Mouse (Mus musculus) spleen, adult 18-20 months (tissue): ENCODE results near the gene Gabbr2.

Experiments used
- DNase-seq, 2 experiments: peaks; one replicate each; pipeline ENCODE4 v3.0.0; 2022; ENCODE audit warnings: mixed read lengths in 2 of 2

Gabbr2 gene

DNA sequence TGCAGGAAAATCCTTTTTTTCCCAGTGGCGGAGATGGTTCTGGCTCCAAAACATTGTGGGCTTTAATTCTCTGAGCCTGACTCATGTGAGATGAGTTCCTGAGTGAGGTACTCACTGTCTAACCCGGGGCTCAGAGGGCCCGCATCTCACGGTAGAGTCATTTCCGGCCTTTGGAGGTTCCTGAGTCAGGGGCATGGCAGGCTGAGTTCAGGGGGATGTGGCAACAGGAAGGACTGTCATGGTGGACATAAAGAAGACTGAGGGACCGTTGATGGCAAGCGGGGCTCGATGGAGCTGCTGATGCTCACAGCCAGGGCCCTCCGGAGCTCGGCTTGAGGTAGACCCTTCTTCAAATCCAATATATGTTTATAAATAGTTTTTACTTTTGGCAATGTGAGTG, 288.5 kb downstream of the Gabbr2 start:
- DNase-seq: no peak

DNA sequence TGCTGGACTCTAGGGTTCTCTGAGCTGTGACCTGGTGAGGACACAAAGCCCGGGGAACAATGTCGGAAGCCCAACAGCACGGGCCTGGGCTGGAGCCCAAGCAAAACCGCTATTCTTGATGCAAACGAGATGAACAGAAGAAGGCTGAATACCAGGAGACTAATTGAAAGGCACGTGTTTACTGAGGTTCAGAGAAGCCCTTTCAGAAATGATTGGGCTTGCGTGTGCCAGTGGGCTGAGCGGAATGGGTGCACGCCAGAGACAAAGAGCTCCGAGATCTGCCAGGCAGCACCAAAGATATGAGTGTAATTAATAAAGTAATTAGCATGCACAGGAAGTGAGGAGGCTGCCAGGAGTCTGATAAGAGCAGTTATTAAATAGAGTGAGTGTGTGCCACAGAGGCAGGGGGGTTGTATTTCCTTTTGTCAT, 291.4 kb downstream of the Gabbr2 start:
- DNase-seq: no peak

DNA sequence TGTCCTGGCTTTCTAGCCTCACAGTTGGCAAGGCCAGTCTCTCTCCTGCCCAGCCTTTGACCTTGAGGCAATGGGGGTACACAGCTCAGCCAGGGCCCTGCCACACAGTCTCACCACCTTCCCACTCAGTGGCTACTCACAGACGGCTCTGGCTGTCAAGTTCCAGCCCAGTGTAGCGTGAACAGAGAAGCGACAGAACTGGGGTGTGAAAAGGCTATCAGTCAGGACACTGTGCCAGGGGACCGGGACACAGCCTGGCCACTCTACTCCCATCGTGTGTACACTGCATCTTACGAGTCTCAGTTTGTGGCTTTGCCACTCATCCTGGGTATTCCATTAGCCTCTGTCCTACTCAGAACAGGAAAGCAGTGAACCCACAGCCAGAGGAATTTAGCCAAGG, 295.2 kb downstream of the Gabbr2 start:
- DNase-seq: no peak

DNA sequence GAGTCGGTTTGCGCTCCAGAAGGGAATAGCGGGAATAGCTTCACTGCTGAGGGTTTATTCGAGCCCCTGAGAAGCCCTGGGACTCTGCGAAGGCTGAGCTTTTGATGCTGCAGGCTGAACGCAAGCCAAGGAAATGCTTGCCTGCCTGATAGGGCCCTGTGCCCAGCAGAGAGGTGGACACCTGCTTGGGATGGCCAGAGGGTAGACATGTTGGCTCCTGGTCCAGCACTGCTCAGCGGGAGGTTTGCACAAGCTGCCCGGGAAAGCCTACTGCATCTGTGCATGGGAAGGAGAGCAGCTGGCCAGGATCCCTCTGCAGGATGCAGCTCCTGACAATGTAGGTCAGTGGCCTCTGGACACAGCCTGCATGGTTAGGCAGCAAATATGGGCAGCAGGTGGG, 301.1 kb downstream of the Gabbr2 start:
- no peak for DNase-seq

DNA sequence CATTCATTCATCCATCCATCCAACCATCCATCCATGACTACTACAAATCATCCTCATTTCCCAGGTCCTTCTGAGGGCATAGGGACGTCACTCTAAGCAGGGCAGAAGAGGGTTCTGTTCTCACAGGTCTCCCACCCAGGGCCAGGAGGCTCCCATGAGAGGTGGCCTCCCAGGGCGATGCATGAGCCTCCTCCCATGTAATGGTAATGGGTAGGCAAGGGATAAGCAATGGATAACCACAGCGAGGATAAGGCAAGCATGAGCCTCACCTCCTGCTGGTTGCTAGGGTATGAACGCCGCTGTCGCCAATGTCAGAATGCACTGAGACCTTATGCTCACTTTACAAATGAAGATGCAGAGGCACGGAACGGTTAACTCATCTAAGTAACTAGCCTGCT, 301.7 kb downstream of the Gabbr2 start:
- DNase-seq: no peak

DNA sequence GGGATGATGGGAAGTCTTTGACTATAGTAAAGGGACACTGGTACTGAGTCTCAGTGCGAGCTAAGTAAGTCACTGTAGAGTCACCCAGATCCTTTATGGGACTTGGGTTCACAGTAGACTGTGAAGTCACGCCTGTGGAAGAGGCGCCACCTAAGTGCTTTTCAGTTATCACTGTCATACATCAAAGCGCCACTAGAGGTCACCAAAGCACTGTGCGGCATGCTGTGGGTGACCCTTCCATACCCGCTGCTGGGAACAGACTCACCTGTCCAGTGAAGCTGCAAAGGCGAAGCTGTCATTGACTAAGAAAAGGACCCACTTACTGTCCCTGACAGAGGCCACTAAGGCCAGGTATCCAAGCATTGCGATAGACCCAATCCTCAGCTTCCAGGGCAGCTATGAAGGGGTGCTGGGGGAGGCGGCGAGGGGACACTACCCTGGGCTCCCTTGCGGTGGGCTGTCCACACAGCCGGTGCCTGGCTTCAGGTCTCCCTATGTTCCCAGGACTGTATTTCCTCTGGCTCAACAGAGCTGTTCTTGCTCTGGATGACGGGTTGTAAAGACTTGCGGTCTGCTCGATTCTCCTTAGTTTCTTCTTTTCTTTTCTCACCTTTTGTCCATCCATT, 302.2 kb downstream of the Gabbr2 start:
- peak; percentile 12 to 71 for DNase-seq

DNA sequence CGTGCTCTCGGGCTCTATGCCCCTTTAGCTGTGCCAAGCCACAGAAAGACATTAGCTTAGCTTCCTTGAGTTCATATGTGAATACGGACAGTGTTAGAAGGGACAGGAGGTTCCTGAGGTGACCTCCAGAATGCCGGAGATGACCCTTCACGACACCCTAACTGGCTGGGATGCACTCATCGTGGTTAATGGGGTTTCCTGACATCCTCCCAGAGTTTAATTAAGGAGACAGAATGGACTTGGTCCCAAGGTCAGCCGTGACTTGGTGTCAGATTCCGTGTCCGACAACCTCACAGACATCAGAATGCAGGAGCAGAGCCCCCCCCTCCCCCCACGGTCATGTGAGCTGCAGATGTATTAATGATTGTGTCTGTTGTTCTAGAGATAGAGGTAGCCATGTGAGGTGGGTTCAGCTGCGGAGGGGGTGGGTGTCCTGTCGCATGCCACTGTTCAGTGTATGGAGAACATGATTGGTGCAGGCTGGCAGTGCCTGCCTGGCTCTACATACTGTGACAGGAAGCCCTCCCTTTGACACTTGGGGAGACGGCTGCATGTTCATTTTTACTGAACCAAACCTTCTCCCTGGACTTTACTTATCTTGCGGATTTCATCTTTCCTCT, 303.4 kb downstream of the Gabbr2 start:
- DNase-seq: no peak

DNA sequence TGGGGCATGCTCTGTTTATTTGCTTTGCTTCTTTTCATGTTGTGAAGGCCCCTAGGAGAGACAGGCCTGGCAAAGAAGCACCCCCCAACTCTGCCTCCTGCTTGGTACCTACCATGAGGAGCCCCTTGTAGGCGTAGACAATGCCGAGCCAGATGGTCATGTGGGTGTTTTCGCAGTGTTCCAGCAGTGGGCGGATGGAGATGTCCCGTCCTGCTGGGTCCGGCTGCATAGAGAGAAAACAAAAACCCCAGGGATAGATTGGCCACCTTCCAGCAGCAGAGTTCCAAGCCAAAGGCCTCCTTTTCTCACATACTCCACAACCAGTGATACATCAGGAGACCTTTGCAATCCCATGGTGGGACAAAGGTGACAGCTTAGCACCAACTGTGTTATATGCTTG, 307.5 kb downstream of the Gabbr2 start:
- DNase-seq: no peak

DNA sequence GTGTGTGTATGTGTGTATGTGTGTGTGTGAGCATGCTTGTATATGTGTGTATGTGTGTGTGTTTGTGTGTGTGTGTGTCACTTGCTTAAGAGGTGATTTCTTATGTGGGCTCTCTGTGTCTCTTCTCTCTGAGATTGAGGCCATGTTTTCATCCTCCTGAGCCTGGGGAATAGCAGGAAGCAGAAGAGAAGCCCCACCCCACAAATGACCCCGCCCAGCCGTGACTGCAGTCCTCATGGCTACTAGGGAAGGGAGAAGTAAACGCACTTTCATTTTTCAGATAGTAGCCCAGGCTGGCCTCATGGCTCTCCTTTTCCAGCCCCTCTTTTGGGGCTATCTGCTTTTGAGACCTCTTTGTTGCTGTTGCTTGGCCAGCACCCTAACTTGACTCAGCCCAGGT, 315.0 kb downstream of the Gabbr2 start:
- DNase-seq: no peak

DNA sequence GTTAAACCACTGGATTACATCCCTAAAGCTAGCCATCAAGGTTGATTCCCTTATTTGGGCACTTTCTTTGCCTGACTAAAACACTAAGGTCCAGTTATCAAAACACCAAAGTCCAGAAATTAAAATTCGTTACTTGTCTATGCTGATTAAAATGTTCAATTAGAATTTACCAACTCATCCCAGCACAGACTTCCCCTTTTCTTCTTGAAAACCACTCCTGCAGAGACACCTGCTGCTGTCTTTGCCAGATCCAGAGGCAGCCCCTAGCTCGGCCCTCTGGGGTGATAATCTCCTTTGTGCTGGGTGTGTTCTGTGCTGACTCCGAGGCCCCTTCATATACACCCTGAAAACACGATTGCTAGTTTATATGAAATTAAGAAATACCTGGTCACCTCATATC, 315.7 kb downstream of the Gabbr2 start:
- no peak for DNase-seq

DNA sequence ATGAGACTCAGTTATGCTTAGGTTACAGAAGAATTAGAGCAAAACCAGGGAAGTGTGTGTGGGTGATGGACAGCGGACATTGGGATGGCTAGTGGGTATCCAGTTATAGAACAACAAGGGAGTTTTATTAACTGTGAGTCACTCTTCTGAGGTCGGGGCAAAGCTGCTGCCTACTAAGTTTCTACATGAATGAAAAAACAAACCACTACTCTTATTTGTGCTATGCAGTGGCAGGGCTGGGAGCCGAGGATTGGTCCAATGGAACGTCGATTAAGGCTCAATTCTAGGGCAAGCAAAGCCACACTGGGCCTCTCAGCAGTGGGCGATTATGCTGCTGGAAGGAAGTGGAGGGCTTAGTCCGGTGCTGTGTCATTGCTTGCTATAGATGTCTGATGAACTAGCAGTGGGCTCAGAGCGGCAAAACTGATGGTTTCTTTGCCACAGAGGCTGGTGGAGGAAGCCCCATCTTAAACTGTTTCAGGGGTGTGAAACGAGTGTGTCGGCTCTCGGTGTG, 316.3 kb downstream of the Gabbr2 start:
- DNase-seq: no peak

DNA sequence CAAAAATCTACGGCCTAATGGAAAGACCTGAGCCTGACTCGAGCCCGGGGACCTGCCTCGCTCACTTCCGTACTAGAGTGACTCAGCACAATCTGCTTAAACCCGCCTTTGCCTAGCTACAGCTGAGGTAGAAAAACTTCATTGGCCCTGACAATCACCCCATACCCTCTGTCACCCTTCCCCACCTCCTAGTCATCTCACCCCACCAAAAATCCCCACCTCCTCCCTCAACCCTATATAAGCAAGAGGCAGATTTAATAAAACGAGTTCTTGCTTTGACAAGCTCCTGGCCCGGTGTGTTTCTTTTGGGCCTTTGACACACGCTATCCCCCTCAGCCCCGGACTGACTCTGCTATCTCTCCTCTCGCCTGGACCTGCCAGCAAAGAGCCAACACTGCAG, 323.1 kb downstream of the Gabbr2 start:
- DNase-seq: no peak

DNA sequence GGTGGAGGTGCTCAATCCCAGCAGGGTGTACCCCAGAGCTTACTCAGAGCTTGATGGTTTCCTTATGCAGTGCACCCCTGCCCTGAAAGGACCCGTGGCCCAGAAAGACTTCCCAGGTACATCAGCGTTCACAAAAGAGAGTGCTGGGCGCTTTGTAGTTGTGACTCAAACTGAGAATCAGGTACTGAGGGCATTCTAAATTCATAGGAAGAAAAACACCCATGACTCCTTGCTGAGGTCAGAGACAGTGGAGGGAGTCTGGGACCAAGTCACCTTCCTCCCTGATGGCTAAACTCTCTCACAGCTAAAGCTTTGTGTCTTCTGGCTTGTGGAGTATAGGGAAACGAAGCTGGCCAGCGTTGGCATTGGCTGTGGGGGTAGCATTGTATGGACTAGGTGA, 325.3 kb downstream of the Gabbr2 start:
- DNase-seq: no peak

DNA sequence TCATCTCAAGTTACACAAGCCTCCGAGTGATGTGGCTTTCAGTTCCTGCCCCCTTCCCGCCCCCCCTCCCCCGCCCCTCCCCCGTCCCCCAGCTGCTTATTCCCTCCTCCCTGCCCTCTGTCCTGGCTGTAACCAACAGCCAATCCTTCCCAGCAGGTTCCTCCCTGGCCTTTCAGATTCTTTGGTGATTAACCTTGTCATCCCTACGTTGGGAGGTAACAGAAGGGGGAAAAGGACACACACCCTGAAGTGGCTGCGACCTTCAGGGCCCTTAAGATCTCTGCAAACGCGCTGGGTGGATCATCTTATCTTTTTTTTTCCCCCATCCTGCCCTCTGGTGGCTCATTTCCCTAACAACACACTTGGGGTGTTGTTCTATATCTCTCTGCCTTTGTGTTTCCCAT, 326.3 kb downstream of the Gabbr2 start:
- DNase-seq: no peak

DNA sequence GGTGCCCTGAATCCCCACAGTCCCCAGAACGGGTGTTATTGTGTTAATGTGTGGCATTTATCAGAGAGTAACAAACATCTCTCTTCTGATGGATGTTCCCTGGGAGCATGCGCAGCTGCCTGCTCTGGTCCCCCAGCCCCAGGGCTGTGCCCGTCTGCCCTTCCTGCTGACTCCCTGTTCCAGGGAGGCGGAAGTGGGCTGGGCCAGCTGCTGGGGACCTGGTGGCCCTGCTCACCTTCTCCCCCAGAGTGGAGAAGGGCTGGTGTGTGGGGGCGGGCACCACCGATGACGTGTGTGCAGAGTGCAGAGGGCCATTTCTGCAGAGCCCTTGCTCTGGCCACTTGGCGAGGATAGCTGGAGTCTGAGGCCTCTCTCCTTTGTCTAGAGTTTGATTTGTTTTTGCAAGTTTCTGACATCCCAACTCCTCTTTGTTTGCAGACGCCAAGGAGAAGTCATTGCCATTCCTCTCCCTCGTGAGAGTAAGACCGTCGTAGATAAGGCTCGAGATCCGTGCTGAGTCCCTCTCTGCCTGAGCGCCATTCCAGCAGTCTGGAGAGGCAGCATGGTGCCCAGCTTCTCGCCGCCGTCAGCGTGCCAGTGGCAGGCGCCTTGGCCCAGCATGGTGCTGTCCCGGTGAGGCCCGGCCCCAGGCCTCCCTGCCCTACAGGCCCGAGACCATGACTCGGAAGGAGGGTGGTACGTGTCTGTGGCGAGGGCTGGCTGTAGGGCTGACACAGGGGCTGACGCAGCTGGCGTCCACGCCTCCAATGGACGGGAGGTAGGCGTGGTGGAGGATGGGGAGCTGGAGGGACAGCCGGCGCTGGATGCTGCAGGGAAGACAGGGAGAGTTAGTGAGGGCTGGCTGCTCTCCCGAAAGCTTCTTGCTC, 327.3 kb downstream of the Gabbr2 start:
- DNase-seq: no peak

DNA sequence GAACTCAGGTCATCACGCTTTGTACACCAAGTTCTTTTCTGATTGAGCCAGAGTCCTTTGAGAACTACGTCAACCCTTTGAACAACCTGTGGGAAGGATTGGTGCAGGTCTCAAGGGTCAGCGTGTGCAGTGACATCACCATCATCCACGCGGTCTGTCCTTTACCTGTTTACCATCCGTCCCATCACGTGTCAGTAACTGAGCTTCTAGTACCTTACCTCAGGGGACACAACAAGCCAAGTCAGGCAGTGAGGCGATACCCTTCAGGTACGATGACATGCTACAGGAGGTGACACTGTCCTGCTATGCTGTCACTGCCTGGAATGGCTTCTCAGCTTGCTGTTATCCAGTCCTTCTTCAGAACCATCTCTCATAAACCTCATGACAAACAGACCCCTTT, 330.2 kb downstream of the Gabbr2 start:
- DNase-seq: no peak

DNA sequence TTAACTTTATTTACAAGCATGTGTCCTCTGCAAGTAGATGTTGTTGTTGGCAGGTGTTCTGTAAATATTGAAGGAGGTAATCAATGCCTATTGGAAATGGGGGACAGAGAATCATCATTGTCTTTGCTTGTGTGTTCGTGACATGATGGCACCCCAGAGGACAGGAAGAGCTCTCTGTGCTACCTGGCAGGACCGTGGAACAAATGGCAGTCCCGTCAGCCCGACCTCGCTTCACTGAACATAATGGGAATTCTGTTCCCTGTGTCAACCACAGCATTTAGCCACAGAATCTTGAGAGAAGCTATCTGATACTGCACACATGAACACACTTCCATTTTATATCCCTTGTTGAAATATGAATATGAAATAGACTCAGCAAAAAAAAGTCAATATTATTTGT, 332.7 kb downstream of the Gabbr2 start:
- no peak for DNase-seq

DNA sequence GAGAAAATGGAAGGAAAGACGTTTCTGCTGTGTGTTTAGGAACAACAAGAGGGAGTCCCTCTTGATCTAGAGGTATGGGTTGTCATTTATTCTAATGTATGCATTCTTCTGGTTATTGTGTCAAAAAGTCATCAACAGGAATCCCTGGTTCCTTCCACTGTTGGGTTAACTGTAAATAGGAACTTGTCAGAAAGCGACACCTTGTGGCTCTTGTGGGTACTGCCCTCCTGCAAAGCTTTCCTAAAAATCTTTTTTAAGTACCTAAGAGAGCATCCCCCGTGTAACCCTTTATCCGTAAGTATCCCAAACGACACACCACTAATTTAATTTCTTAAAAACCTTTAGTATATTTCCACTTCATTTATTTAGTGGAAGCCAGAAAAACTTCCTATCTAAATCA, 334.6 kb downstream of the Gabbr2 start:
- DNase-seq: peak; percentile 37 to 80

DNA sequence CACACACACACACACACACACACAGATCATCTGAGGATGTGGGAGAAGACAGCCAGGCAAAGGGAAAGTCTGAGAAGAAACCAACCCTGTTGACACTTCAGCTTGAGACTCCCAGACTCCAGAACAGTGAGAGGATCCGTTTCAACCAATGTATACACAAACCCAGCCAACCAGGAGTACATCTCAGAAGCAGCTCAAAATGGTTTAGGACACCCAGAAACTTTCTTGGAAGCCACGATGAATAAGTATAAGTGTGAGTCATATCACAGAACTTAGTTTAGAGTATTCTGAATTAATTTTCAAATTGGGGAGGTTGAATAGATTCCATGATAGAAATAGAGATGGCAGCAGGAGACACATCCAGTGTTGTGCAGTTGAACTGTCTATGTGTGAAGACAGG, 335.7 kb downstream of the Gabbr2 start:
- no peak for DNase-seq

DNA sequence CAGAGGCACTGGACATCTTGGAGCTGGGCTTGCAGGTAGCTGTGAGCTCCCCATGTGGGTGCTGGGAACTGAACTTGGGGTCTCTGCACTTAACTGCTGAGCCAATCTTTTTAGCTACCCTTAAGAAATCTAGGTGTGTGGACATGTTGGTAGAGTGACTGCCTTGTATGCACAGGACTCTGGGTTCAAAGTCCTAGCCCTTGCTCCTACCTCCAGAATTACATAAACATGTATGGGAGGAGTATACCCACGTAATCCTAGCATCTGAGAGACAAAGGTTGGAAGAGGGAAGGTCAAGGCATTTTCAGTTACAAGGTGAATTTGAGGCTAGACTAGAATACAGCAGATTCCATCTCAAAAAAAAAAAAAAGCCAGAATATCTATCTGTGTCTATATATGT, 336.4 kb downstream of the Gabbr2 start:
- DNase-seq: no peak

DNA sequence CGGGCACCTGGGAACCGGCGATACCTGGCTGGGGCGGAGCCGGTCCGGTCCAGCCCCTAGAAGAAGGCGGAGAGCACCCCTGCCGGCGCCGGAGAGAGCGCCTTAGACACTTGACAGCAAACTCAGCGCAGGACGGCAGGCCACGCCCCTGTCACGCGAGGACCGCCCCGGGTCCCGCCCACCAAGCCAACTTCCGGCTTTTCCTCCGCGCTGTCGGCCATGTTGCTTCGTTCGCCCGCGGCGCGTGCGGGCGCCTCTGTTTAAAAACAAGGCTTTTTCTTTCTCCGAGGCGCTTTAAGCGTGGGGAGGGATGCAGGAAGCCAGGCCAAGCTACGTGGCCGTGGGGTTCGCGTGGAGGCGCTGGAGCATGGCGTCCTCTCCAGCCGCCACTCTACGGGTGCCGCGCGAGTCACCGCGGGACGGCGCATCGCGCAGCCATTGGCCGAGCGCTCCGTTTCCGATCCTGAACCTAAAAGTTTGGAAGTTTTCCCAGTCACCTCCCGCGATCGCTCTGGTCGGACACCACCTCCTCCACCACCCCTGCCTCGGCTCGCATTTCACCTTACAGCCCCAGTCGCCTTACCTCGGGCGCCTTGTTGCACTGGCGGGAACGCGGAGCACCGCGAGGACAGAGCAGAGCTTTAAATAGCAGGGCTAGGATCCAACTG, 341.5 kb downstream of the Gabbr2 start, which contains the start of gene Tbc1d2:
Tbc1d2 (minus strand) TSS at position 124 of the 668 bp plus-strand sequence.
- DNase-seq: peak; percentile 91 to 98

DNA sequence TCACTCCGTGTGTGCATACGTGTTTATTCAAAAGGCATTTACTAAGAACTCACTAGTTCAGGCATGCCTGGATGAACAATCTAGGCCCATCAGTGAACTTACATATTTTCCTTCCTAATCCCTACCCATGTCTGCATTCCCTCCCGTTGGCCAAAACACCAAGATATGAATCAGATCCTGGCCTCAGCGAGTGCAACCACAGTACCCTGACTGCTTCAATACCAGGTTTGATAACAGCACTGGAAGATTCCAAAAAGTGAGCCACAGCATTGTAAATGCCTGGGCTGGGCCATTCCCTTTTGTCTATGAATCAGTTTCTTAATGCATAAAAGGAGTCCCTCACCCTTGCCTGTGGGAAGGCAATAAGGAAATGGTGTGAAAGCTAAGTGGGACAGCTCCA, 342.5 kb downstream of the Gabbr2 start:
- no peak for DNase-seq

DNA sequence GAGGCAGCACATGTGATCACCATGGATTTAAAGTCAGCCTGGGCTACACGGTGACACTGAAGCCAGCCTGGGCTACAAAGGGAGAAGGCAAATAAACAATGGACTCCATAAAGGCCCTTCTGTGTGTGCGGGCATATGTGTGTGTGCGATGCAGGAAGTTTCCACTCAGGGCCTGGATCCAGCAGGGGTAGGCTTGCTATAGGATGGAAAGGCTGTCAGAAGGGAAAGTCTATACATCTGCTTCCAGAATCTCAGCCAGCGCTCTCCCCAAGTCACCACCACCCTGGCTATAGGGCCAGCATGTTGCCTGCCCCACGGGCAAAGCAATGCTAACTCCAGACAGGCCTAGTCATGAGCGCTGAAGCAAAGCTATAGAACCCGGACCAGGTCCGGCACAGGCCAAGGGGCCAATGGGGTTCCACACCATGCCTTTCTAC, 348.0 kb downstream of the Gabbr2 start:
- DNase-seq: no peak
